Mouse (Mus musculus) bone marrow macrophage, adult 2 months (primary cell): Measurements from ENCODE around the gene Acad10.

Experiments
- CTCF ChIP-seq: IDR thresholded peaks from 2 replicates; pipeline ENCODE4 v1.5.1; 2012; ENCODE audit warnings: low read depth, mild to moderate bottlenecking, low read length, moderate library complexity
- POLR2A ChIP-seq: IDR thresholded peaks from 2 replicates; pipeline ENCODE4 v1.6.1; 2012; ENCODE audit warnings: mild to moderate bottlenecking, low read depth, low read length, borderline replicate concordance

DNA sequence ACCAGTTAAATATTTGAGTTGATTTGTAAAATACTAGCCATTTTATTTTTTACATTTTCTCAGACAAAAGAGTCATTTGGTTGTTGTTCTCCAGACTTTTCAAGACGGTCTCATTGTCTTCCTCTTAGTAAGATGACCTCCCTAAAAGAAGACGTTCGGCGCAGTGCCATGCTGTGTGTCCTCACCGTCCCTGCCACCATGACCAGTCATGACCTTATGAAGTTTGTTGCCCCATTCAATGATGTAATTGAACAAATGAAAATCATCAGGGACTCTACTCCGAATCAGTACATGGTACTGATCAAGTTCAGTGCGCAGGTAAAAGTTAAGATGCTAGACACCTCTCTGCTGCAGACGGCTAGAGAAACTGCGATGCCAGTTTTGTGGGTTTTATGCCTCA is 4.7 kb upstream of the Acad10 start:
- TF ChIP-seq CTCF = no peak
- no peak for TF ChIP-seq POLR2A
